Mouse (Mus musculus) limb, embryonic 13.5 days (tissue): ENCODE data around the gene Mynn. TPM values are rescaled to one million over a fixed set of nuclear protein-coding genes. Genes with fewer than 3 reads are reported as not detected.
A peak's percentile ranks its signal among the peaks of the same experiment; 100 is the strongest.

Experiments used
- ATAC-seq: fragments of 200-750 bp; cut with Nextera tagmentation; 2 replicates; pipeline ENCODE4 v1.8.0; 2017; ENCODE audit warnings: low read depth, moderate number of reproducible peaks, moderate TSS enrichment; ENCODE audit not compliant: low FRiP score
- H3K27ac ChIP-seq: fragments of 300-500 bp; sonication (generic); 2 replicates; pipeline ENCODE4 v1.5.1; 2015; ENCODE audit warnings: inconsistent platforms, mild to moderate bottlenecking, moderate library complexity
- H3K27me3 ChIP-seq: fragments of 300-500 bp; sonication (generic); 2 replicates; pipeline ENCODE4 v1.6.1; 2015; ENCODE audit warnings: mild to moderate bottlenecking, inconsistent platforms
- H3K36me3 ChIP-seq: fragments of 300-500 bp; sonication (generic); 2 replicates; pipeline ENCODE4 v1.6.1; 2015; ENCODE audit warnings: inconsistent platforms, mild to moderate bottlenecking, moderate library complexity
- H3K4me1 ChIP-seq: fragments of 300-500 bp; sonication (generic); 2 replicates; pipeline ENCODE4 v1.6.1; 2015; ENCODE audit warnings: inconsistent platforms
- H3K4me2 ChIP-seq: fragments of 300-500 bp; sonication (generic); replicated peaks from 2 replicates; pipeline ENCODE4 v1.6.1; 2015; ENCODE audit warnings: inconsistent platforms, mild to moderate bottlenecking, moderate library complexity
- H3K4me3 ChIP-seq: fragments of 300-500 bp; sonication (generic); 2 replicates; pipeline ENCODE4 v1.5.1; 2015; ENCODE audit warnings: moderate library complexity, mild to moderate bottlenecking, inconsistent platforms
- H3K9ac ChIP-seq: fragments of 300-500 bp; sonication (generic); 2 replicates; pipeline ENCODE4 v1.6.1; 2015; ENCODE audit warnings: mild to moderate bottlenecking, inconsistent platforms
- H3K9me3 ChIP-seq: fragments of 300-500 bp; sonication (generic); 2 replicates; pipeline ENCODE4 v1.6.1; 2016; ENCODE audit warnings: inconsistent platforms
- WGBS: fragments of 180-500 bp; shearing (Covaris S2); methylation state at CpG from one replicate; pipeline ENCODE4 v1.1.7; 2015; 5-methylcytosine and 5-hydroxymethylcytosine counted together
- polyA plus RNA-seq: library from polyadenylated mRNA; unstranded; fragments of >200 nt; fragmentation: Nextera tagmentation; extraction: Ambion mirVana; gene quantifications from 2 replicates; pipeline ENCODE4 v1.2.1, GENCODE M21; 2015

Mynn gene
- polyA plus RNA-seq, 1 experiment from 2014 or later, result 38.0 TPM

- ATAC-seq, result peak; percentile 9; the same call in 1 of the 2 replicates
- H3K27me3 ChIP-seq, result peaks cover 14% of the 10 kb centered on the region
- peak overlapping the region; percentile 32 for H3K9ac ChIP-seq
- H3K4me2 ChIP-seq, result peak overlapping the region; percentile 93
- H3K4me1 ChIP-seq, result peaks cover 24% of the 10 kb centered on the region
- peaks cover 13% of the 10 kb centered on the region; the same call in 1 of the 2 replicates for H3K36me3 ChIP-seq
- under 1% methylated on average over 14 of the region's 14 CpGs for whole genome bisulfite sequencing
- peak overlapping the region; percentile 39; the same call in 1 of the 2 replicates for H3K27ac ChIP-seq
- no peaks in the 10 kb centered on the region for H3K9me3 ChIP-seq
- peak overlapping the region; percentile 94 for H3K4me3 ChIP-seq
These were observed 1.1 kb upstream of the Mynn start for GRCm38 (mm10) chr3:30600717-30601116.

- ATAC-seq, result peak; percentile 22; the same call in 1 of the 2 replicates
- Histone ChIP-seq H3K4me2 (peak overlapping the region; percentile 93), H3K4me3 (peak overlapping the region; percentile 94), H3K36me3 (peaks cover 17% of the 10 kb centered on the region; the same call in 1 of the 2 replicates), H3K27me3 (peaks cover 14% of the 10 kb centered on the region), H3K9ac (0 out of 2 replicates have a peak overlapping the region, but pooled peaks have one; percentile 26), H3K27ac (no peak overlapping the region), H3K9me3 (no peaks in the 10 kb centered on the region), H3K4me1 (peaks cover 19% of the 10 kb centered on the region)
- WGBS, result under 1% methylated on average over 17 of the region's 17 CpGs
These were observed 690 bp upstream of the Mynn start for GRCm38 (mm10) chr3:30601175-30601574.

- Histone ChIP-seq H3K27ac (peak overlapping the region; percentile 95), H3K4me2 (peak overlapping the region; percentile 93), H3K4me1 (peaks cover 19% of the 10 kb centered on the region), H3K4me3 (peak overlapping the region; percentile 94), H3K27me3 (peaks cover 14% of the 10 kb centered on the region), H3K36me3 (peaks cover 21% of the 10 kb centered on the region; the same call in 1 of the 2 replicates), H3K9me3 (no peaks in the 10 kb centered on the region), H3K9ac (peak overlapping the region; percentile 89; the same call in 1 of the 2 replicates)
- ATAC-seq, result no peak
- WGBS, result under 1% methylated on average over 13 of the region's 13 CpGs
These were observed 228 bp upstream of the Mynn start for GRCm38 (mm10) chr3:30601610-30602064.

- Histone ChIP-seq H3K4me1 (peaks cover 19% of the 10 kb centered on the region), H3K9ac (peak overlapping the region; percentile 89), H3K4me2 (peak overlapping the region; percentile 93), H3K27ac (peak overlapping the region; percentile 95), H3K4me3 (peak overlapping the region; percentile 94), H3K9me3 (no peaks in the 10 kb centered on the region), H3K36me3 (peaks cover 28% of the 10 kb centered on the region), H3K27me3 (peaks cover 9% of the 10 kb centered on the region)
- 0% methylated on average over 27 of the region's 27 CpGs for whole genome bisulfite sequencing
- ATAC-seq, result no peak; the same call in 1 of the 2 replicates
These were observed 854 bp downstream of the Mynn start for GRCm38 (mm10) chr3:30602740-30603098.

GRCm38 (mm10) chr3:30603256-30603655, 1.4 kb downstream of the Mynn start:
- peaks cover 19% of the 10 kb centered on the region for H3K4me1 ChIP-seq
- no peaks in the 10 kb centered on the region for H3K9me3 ChIP-seq
- WGBS, result 47% methylated on average over 10 of the region's 10 CpGs
- H3K9ac ChIP-seq, result peak overlapping the region; percentile 89
- H3K36me3 ChIP-seq, result peaks cover 32% of the 10 kb centered on the region
- peaks cover 3% of the 10 kb centered on the region for H3K27me3 ChIP-seq
- ATAC-seq, result no peak
- H3K4me2 ChIP-seq, result peak overlapping the region; percentile 93
- peak overlapping the region; percentile 94 for H3K4me3 ChIP-seq
- H3K27ac ChIP-seq, result no peak overlapping the region

GRCm38 (mm10) chr3:30608999-30609398, 7.1 kb downstream of the Mynn start:
- no peak overlapping the region for H3K27ac ChIP-seq
- H3K36me3 ChIP-seq, result peaks cover 70% of the 10 kb centered on the region
- no peak overlapping the region for H3K4me3 ChIP-seq
- H3K9ac ChIP-seq, result no peak overlapping the region
- WGBS, result 88% methylated on average over 3 of the region's 3 CpGs
- no peaks in the 10 kb centered on the region for H3K4me1 ChIP-seq
- ATAC-seq, result no peak
- no peaks in the 10 kb centered on the region for H3K9me3 ChIP-seq
- H3K27me3 ChIP-seq, result no peaks in the 10 kb centered on the region
- H3K4me2 ChIP-seq, result no peak overlapping the region

GRCm38 (mm10) chr3:30610930-30611329, 9.1 kb downstream of the Mynn start:
- H3K27ac ChIP-seq, result no peak overlapping the region

GRCm38 (mm10) chr3:30620132-30620531, 18.3 kb downstream of the Mynn start:
- H3K4me3 ChIP-seq, result no peak overlapping the region
- H3K9ac ChIP-seq, result no peak overlapping the region
- no peak overlapping the region for H3K27ac ChIP-seq
- H3K4me1 ChIP-seq, result no peaks in the 10 kb centered on the region
- no peak overlapping the region for H3K4me2 ChIP-seq
- no peaks in the 10 kb centered on the region for H3K9me3 ChIP-seq
- H3K27me3 ChIP-seq, result no peaks in the 10 kb centered on the region
- ATAC-seq, result no peak
- peaks cover 37% of the 10 kb centered on the region for H3K36me3 ChIP-seq
- WGBS, result 80% methylated on average over 8 of the region's 8 CpGs

More at GRCm38 (mm10) chr3:30610930-30611329, 9.1 kb downstream of the Mynn start:
- Histone ChIP-seq H3K36me3 (peaks cover 75% of the 10 kb centered on the region), H3K9me3 (no peaks in the 10 kb centered on the region), H3K9ac (no peak overlapping the region), H3K4me3 (no peak overlapping the region), H3K4me1 (no peaks in the 10 kb centered on the region), H3K4me2 (no peak overlapping the region), H3K27me3 (no peaks in the 10 kb centered on the region)
- ATAC-seq, result no peak
- WGBS, result 88% methylated on average over 4 of the region's 4 CpGs

GRCm38 (mm10) chr3:30633681-30634080, 31.8 kb downstream of the Mynn start:
- Histone ChIP-seq H3K4me3 (no peak overlapping the region), H3K36me3 (no peaks in the 10 kb centered on the region), H3K4me2 (no peak overlapping the region), H3K4me1 (no peaks in the 10 kb centered on the region), H3K27me3 (no peaks in the 10 kb centered on the region), H3K27ac (no peak overlapping the region), H3K9ac (no peak overlapping the region), H3K9me3 (no peaks in the 10 kb centered on the region)
- 59% methylated on average over 3 of the region's 3 CpGs for WGBS
- ATAC-seq, result no peak

- no peak overlapping the region for H3K4me2 ChIP-seq
- no peaks in the 10 kb centered on the region for H3K27me3 ChIP-seq
- H3K36me3 ChIP-seq, result no peaks in the 10 kb centered on the region
- no peaks in the 10 kb centered on the region for H3K9me3 ChIP-seq
- no peak for ATAC-seq
- H3K4me1 ChIP-seq, result no peaks in the 10 kb centered on the region
- WGBS, result 86% methylated on average over 4 of the region's 4 CpGs
- H3K27ac ChIP-seq, result no peak overlapping the region
- no peak overlapping the region for H3K9ac ChIP-seq
- no peak overlapping the region for H3K4me3 ChIP-seq
These were observed 33.8 kb downstream of the Mynn start for GRCm38 (mm10) chr3:30635629-30636028.

GRCm38 (mm10) chr3:30644207-30644606, 42.3 kb downstream of the Mynn start, which contains the start of gene Lrriq4:
Gene Lrriq4 (plus strand): TSS chr3:30644507.
- no peak for ATAC-seq
- Histone ChIP-seq H3K4me3 (no peak within 1 kb of the TSS), H3K4me1 (0 out of 2 replicates have a peak, but pooled peaks cover 6% of the 10 kb centered on the region), H3K27ac (no peak within 1 kb of the TSS), H3K9ac (no peak within 1 kb of the TSS), H3K9me3 (no peaks in the 10 kb centered on the region), H3K27me3 (peaks cover 13% of the 10 kb centered on the region), H3K4me2 (no peak within 1 kb of the TSS), H3K36me3 (no peaks in the 10 kb centered on the region)
- 63% methylated on average over 2 of the region's 2 CpGs for WGBS

GRCm38 (mm10) chr3:30646761-30647160, 44.9 kb downstream of the Mynn start:
- 47% methylated on average over 8 of the region's 8 CpGs for WGBS
- Histone ChIP-seq H3K9ac (no peak overlapping the region), H3K4me2 (peak overlapping the region; percentile 74; the same call in 1 of the 2 replicates), H3K4me3 (no peak overlapping the region), H3K4me1 (0 out of 2 replicates have a peak, but pooled peaks cover 10% of the 10 kb centered on the region), H3K27ac (no peak overlapping the region), H3K36me3 (no peaks in the 10 kb centered on the region), H3K9me3 (no peaks in the 10 kb centered on the region), H3K27me3 (peaks cover 38% of the 10 kb centered on the region)
- no peak for ATAC-seq
